Mouse (Mus musculus) telencephalon, adult 2 months (tissue): ENCODE data around the gene Mef2d.
A peak's percentile ranks its signal among the peaks of the same experiment; 100 is the strongest.

Experiments used
- DNase-seq: peaks from one replicate; pipeline ENCODE4 v3.0.0-alpha.2; 2011; ENCODE audit warnings: low read depth, low spot score

Mef2d gene

GRCm38 (mm10) chr3:88137821-88138220, 4.4 kb upstream of the Mef2d start:
- DNase-seq: no peak

- peak; percentile 99 for DNase-seq
Measured at GRCm38 (mm10) chr3:88138336-88139242, 3.6 kb upstream of the Mef2d start.

- DNase-seq: no peak
Measured at GRCm38 (mm10) chr3:88139243-88140177, 2.7 kb upstream of the Mef2d start.

- DNase-seq: no peak
Measured at GRCm38 (mm10) chr3:88140178-88140902, 1.8 kb upstream of the Mef2d start.

- no peak for DNase-seq
Measured at GRCm38 (mm10) chr3:88140903-88141430, 1.2 kb upstream of the Mef2d start.

- no peak for DNase-seq
Measured at GRCm38 (mm10) chr3:88141439-88141786, 759 bp upstream of the Mef2d start.

- DNase-seq: no peak
Measured at GRCm38 (mm10) chr3:88142546-88142915, 359 bp downstream of the Mef2d start.

GRCm38 (mm10) chr3:88142916-88143771, 972 bp downstream of the Mef2d start:
- no peak for DNase-seq

- DNase-seq: no peak
Measured at GRCm38 (mm10) chr3:88143961-88144486, 1.9 kb downstream of the Mef2d start.

GRCm38 (mm10) chr3:88144648-88145410, 2.7 kb downstream of the Mef2d start:
- no peak for DNase-seq

GRCm38 (mm10) chr3:88145411-88145782, 3.2 kb downstream of the Mef2d start:
- no peak for DNase-seq

- no peak for DNase-seq
Measured at GRCm38 (mm10) chr3:88145952-88146351, 3.8 kb downstream of the Mef2d start.

- DNase-seq: no peak
Measured at GRCm38 (mm10) chr3:88146376-88147112, 4.4 kb downstream of the Mef2d start.

- DNase-seq: no peak
Measured at GRCm38 (mm10) chr3:88147444-88147843, 5.3 kb downstream of the Mef2d start.

- no peak for DNase-seq
Measured at GRCm38 (mm10) chr3:88147866-88148265, 5.7 kb downstream of the Mef2d start.

- DNase-seq: no peak
Measured at GRCm38 (mm10) chr3:88148354-88148753, 6.2 kb downstream of the Mef2d start.

- DNase-seq: no peak
Measured at GRCm38 (mm10) chr3:88148776-88149509, 6.8 kb downstream of the Mef2d start.

GRCm38 (mm10) chr3:88149510-88149974, 7.4 kb downstream of the Mef2d start:
- no peak for DNase-seq
